Mouse (Mus musculus) C2C12 (cell line): Measurements from ENCODE around the gene Cxcr1. TPM values are rescaled to one million over a fixed set of nuclear protein-coding genes. Genes with fewer than 3 reads are reported as not detected.
A peak's percentile ranks its signal among the peaks of the same experiment; 100 is the strongest.

Experiments used
- H3K27me3 ChIP-seq: one replicate; pipeline ENCODE4 v1.6.1; 2011; ENCODE audit not compliant: control insufficient read depth, insufficient read depth, insufficient read length
- H3K36me3 ChIP-seq: one replicate; pipeline ENCODE4 v1.6.1; 2011; ENCODE audit not compliant: control insufficient read depth, insufficient read depth
- H3K4me3 ChIP-seq: one replicate; pipeline ENCODE4 v1.5.1; 2011; ENCODE audit warnings: mild to moderate bottlenecking, control low read depth; ENCODE audit not compliant: poor library complexity, insufficient read depth, severe bottlenecking
- H3K79me2 ChIP-seq: one replicate; pipeline ENCODE4 v1.6.1; 2011; ENCODE audit not compliant: control insufficient read depth, insufficient read depth
- H3K79me3 ChIP-seq: one replicate; pipeline ENCODE4 v1.6.1; 2011; ENCODE audit warnings: low read depth, control low read depth
- H3ac ChIP-seq: one replicate; pipeline ENCODE3; 2011; ENCODE audit warnings: low read depth; ENCODE audit not compliant: control insufficient read depth, insufficient read length
- CEBPB ChIP-seq: IDR thresholded peaks from one replicate; pipeline ENCODE4 v1.6.1; 2011; ENCODE audit warnings: low read depth, mild to moderate bottlenecking, control low read depth, moderate library complexity
- CTCF ChIP-seq: IDR thresholded peaks from one replicate; pipeline ENCODE4 v1.5.1; 2011; ENCODE audit not compliant: control insufficient read depth, insufficient read depth, insufficient read length
- FOSL1 ChIP-seq: IDR thresholded peaks from one replicate; pipeline ENCODE4 v1.8.0; 2011; ENCODE audit warnings: mild to moderate bottlenecking, low read length; ENCODE audit not compliant: poor library complexity, insufficient read depth, severe bottlenecking
- MAX ChIP-seq: IDR thresholded peaks from one replicate; pipeline ENCODE4 v1.6.1; 2011; ENCODE audit warnings: mild to moderate bottlenecking, control low read depth
- MYOD1 ChIP-seq: IDR thresholded peaks from one replicate; pipeline ENCODE4 v1.6.1; 2011; ENCODE audit warnings: low read depth; ENCODE audit not compliant: control insufficient read depth, insufficient read length
- MYOG ChIP-seq: IDR thresholded peaks from one replicate; pipeline ENCODE4 v1.6.1; 2011; ENCODE audit not compliant: control insufficient read depth, insufficient read length; ENCODE audit errors: extremely low read depth
- USF1 ChIP-seq: IDR thresholded peaks from one replicate; pipeline ENCODE4 v1.6.1; 2011; ENCODE audit warnings: low read depth, mild to moderate bottlenecking, control low read depth, moderate library complexity
- polyA plus RNA-seq: library from polyadenylated mRNA; unstranded; fragments of >200 nt; fragmentation: generic; extraction: Trizol; gene quantifications from one replicate; pipeline ENCODE4 v1.2.1, GENCODE M21; 2012; ENCODE audit warnings: missing spikeins

Gene Cxcr1
- polyA plus RNA-seq, 1 experiment = not detected

DNA sequence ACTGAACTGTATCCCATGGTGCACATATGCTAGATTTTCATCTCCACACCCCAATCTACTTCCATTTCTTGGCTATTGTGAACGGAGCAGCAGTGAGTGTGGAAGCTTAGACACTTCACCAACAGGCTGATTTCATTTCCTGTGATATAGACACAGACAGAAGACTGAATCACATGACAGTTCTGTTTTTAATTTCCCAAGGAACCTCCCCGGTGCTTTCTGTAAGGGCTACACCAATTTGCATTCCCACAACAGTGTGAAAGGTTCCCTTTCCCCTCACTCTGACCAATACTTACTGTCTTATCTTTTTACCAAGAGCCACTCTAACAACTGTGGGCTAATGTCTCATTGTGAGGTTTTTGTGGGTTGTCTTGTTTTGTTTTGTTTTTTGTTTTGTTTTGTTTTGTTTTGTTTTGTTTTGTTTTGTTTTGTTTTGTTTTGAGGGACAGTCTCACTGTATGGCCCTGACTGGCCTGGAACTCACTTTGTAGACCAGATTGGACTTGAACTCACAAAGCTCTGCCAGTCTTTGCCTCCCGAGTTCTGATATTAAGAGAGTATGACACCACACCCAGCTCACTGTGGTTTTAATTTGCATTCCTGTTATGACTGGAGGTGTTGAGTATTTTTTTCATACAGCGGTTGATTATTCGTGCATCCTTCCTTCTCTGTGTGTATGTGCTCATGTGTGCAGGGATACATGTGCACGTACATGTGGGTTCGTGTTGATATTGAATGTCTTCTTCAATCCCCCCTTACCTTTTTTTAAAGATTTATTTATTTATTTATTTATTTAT is 6.8 kb upstream of the Cxcr1 start:
- TF ChIP-seq MYOD1 (no peak), CEBPB (no peak), MAX (no peak), CTCF (no peak), MYOG (no peak), USF1 (no peak), FOSL1 (no peak)
- no peaks in the 10 kb centered on the region for H3K36me3 ChIP-seq
- H3K4me3 ChIP-seq = no peak overlapping the region
- no peaks in the 10 kb centered on the region for H3K79me3 ChIP-seq
- no peak overlapping the region for H3ac ChIP-seq
- H3K27me3 ChIP-seq = peaks cover 6% of the 10 kb centered on the region
- no peaks in the 10 kb centered on the region for H3K79me2 ChIP-seq

DNA sequence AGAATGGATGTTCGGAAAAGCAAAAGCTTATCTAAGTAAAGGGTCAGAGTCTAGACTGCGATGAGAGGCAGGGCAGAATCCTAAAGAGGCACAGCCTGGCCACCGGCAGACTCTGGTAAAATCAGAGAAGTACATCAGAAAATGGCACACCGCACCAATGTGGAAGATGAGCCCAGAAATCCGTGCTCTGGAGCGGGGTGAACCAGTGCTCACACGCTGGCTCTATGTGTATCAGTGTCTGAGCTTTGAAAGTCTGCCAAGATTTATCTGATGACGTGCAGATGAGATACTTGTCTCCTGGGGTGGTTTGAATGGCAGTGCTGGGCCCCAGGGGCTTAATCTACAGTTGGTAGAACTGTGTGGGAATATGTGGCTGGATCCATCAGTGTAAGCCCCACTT is 4.6 kb upstream of the Cxcr1 start:
- no peaks in the 10 kb centered on the region for H3K36me3 ChIP-seq
- H3K79me2 ChIP-seq = no peaks in the 10 kb centered on the region
- no peaks in the 10 kb centered on the region for H3K79me3 ChIP-seq
- no peak overlapping the region for H3K4me3 ChIP-seq
- H3ac ChIP-seq = no peak overlapping the region
- peaks cover 6% of the 10 kb centered on the region for H3K27me3 ChIP-seq
- TF ChIP-seq MYOD1 = no peak
- TF ChIP-seq CTCF = no peak
- no peak for TF ChIP-seq CEBPB
- no peak for TF ChIP-seq MAX
- TF ChIP-seq FOSL1 = no peak
- no peak for TF ChIP-seq MYOG
- no peak for TF ChIP-seq USF1

DNA sequence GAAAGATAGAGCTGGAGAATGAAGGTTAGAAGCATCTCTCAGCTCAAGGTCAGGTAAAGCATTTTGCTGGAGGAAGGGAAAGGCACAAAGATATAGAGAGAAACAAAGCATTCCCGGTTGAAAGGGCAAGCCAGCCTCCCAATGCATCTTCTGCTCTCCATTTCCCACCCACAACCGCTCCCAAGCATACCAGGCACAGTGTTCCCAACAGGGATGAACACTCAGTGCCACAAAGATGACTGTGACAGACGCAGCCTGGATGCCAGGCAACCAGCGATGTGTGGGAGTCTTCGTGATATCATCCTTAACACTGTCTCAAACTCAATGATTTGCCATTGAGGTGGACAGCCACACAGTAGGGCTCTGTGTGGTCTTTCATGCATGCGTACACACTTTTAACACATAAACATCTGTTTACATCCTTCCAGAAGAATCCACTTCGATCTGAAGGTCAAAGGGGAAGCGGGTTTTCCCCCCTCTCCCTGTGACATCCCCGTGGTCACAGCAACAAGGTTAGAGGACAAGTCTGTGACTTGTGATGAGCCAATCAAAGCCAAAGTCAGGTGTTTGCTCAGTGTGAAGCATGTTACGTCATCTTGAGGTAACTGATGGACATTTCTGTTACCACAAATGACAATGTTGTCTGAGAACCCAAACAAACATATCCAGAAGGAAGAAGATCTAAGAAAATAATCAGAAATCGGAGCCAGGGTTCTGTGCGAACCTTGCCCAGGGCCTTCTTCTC is 3.5 kb upstream of the Cxcr1 start:
- no peaks in the 10 kb centered on the region for H3K79me2 ChIP-seq
- H3K36me3 ChIP-seq = no peaks in the 10 kb centered on the region
- no peak for TF ChIP-seq MYOD1
- TF ChIP-seq FOSL1 = no peak
- TF ChIP-seq CTCF = no peak
- no peak for TF ChIP-seq MAX
- TF ChIP-seq USF1 = no peak
- TF ChIP-seq MYOG = no peak
- TF ChIP-seq CEBPB = no peak
- H3K79me3 ChIP-seq = no peaks in the 10 kb centered on the region
- H3K27me3 ChIP-seq = peaks cover 13% of the 10 kb centered on the region
- H3K4me3 ChIP-seq = no peak overlapping the region
- no peak overlapping the region for H3ac ChIP-seq

DNA sequence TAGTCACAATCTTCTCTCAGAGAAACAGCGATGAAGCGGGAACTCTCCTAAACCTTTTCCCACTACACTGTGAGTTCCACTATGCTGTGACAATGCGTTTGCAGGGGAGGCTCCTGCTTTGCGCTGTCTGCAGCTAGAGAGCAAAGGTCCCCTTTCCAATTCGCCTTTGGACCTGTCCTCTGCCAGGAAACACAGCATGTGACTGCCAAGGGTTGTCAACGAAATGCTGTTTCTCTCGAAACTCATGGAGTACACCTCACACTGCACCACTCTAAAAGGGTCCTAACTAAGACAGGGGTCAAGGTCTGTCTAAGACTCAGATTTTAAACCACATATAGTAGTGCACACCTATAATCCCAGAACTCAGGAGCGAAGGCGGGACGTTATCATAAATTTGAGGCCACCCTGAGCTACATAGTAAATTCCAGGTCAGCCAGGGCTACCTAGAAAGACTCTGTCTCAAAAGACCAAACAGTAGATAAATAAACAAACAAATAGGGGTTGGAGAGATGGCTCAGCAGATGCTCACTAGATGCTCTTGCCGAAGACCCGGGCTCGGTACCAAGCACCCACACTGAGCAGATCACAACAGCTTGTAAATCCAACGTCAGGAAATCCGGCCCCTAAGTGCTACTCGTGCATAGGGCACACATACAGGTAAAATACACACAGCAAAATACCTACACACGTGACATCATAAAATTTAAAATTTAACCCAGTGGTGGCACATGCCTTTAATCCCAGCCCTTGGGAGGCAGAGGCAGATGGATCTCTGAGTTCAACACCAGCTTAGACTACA is 2.4 kb upstream of the Cxcr1 start:
- Histone ChIP-seq H3K27me3 (peaks cover 18% of the 10 kb centered on the region), H3K36me3 (no peaks in the 10 kb centered on the region), H3ac (no peak overlapping the region), H3K79me2 (no peaks in the 10 kb centered on the region), H3K4me3 (no peak overlapping the region), H3K79me3 (no peaks in the 10 kb centered on the region)
- TF ChIP-seq CTCF (no peak), CEBPB (no peak), FOSL1 (no peak), USF1 (no peak), MYOD1 (no peak), MAX (no peak), MYOG (no peak)

DNA sequence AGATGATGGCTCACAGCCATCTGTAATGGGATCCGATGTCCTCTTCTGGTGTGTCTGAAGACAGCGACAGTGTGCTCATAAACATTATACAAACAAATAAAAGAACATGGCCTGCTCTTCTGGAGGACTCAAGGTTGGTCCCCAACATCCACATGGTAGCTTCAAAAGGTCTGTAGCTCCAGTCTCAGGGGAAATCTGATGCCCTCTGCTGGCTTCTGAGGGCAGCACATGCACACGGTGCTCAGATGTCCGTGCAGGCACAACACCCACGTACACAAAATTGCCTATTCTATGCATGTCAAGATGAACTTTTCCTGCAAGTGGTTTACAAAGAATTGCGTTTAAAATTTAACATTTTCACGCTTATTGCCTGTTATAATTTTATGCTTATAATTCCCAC is 1.5 kb upstream of the Cxcr1 start:
- TF ChIP-seq CTCF (peak; percentile 68), MAX (no peak), CEBPB (no peak), MYOG (no peak)
- no peak overlapping the region for H3ac ChIP-seq
- H3K36me3 ChIP-seq = no peaks in the 10 kb centered on the region
- no peak overlapping the region for H3K4me3 ChIP-seq
- H3K79me2 ChIP-seq = no peaks in the 10 kb centered on the region
- no peaks in the 10 kb centered on the region for H3K79me3 ChIP-seq
- peaks cover 18% of the 10 kb centered on the region for H3K27me3 ChIP-seq

DNA sequence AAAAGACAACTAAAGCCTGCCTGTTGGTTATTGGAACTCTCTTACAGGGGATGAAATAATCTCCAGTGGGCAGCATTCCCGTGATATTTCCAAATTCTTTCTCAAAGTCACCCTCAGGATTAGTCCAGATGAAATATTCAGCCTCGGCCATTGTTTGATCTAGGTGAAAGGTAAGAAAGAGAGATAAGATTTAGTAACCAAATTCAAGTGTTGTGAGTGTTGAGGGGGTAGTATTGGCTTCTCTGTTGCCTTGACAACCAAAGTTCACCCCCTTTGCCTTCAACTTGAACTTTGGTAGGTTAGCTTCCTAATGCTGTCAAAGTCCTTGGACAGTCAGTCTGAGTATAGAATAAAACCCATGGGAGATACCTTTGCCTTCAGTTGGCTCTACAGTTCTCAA is 1.7 kb downstream of the Cxcr1 start:
- Histone ChIP-seq H3K79me2 (no peaks in the 10 kb centered on the region), H3K79me3 (no peaks in the 10 kb centered on the region), H3K36me3 (no peaks in the 10 kb centered on the region), H3K4me3 (no peak overlapping the region), H3ac (no peak overlapping the region), H3K27me3 (peaks cover 24% of the 10 kb centered on the region)
- TF ChIP-seq USF1 (no peak), MYOG (no peak), FOSL1 (no peak), MAX (no peak), CTCF (no peak), MYOD1 (no peak), CEBPB (no peak)
